Mouse (Mus musculus) midbrain, embryonic 10.5 days (tissue): ENCODE results near the gene Irs1. TPM values are rescaled to one million over a fixed set of nuclear protein-coding genes. Genes with fewer than 3 reads are reported as not detected.

ENCODE experiments used
- DNase-seq: peaks from one replicate; pipeline ENCODE4 v3.0.0-alpha.2; 2017; ENCODE audit warnings: low spot score
- H3K27ac ChIP-seq: fragments of 300-500 bp; sonication (generic); replicated peaks from 2 replicates; pipeline ENCODE4 v1.5.1; 2016; ENCODE audit warnings: mild to moderate bottlenecking
- H3K27me3 ChIP-seq: fragments of 300-500 bp; sonication (generic); 2 replicates; pipeline ENCODE4 v1.6.1; 2016; ENCODE audit warnings: low read depth, mild to moderate bottlenecking; ENCODE audit not compliant: poor library complexity, severe bottlenecking
- H3K36me3 ChIP-seq: fragments of 300-500 bp; sonication (generic); 2 replicates; pipeline ENCODE4 v1.6.1; 2016; ENCODE audit warnings: mild to moderate bottlenecking, moderate library complexity
- H3K4me1 ChIP-seq: fragments of 300-500 bp; sonication (generic); 2 replicates; pipeline ENCODE4 v1.6.1; 2016
- H3K4me3 ChIP-seq: fragments of 300-500 bp; sonication (generic); 2 replicates; pipeline ENCODE4 v1.5.1; 2016; ENCODE audit warnings: mild to moderate bottlenecking, moderate library complexity
- H3K9me3 ChIP-seq: fragments of 300-500 bp; sonication (generic); replicated peaks from 2 replicates; pipeline ENCODE4 v1.6.1; 2016; ENCODE audit warnings: mild to moderate bottlenecking
- WGBS: fragments of 180-500 bp; shearing (Covaris S2); methylation state at CpG from one replicate; pipeline ENCODE4 v1.1.7; 2016; 5-methylcytosine and 5-hydroxymethylcytosine counted together
- polyA plus RNA-seq: library from polyadenylated mRNA; unstranded; fragments of >200 nt; fragmentation: Nextera tagmentation; extraction: Ambion mirVana; gene quantifications from 2 replicates; pipeline ENCODE4 v1.2.1, GENCODE M21; 2016

Gene Irs1
- polyA plus RNA-seq = 7.3 and 8.4 TPM in 2 replicates

DNA sequence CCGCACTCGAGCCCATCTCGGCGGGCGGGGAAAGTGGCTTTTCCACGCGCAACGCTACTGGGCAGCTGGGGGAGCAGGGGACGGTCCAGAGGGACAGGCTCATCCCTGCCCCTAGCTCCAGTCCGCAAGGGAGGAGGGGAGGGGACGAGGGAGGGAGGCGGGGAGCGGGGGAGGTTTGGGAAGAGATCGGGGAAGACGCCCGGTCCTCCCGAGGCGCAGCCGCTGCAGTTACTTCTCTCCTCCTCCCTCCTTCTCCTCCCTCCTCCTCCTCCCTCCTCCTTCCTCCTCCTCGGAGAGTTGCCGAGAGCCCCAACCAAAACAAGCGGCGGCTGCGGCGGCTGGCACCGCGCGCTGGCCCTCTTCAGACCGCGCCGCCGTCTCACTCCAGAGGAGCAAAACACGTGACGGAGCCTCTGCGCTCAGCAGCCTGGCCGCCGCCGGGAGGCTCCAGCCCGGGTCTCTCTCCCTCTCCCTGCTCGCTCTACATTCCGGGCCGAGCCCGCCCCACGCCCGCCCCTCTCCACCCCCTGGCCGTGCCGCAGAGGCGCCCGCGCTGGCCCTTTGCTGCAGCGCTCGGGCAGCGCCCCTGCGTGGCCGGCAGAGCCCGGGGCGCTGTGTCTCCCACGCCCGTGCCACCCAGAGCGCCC lies at the start of gene Irs1:
TSS of gene Irs1 (minus strand) at position 266 of the 647 bp plus-strand sequence.
- H3K9me3 ChIP-seq = peaks cover 16% of the 10 kb centered on the region
- peaks cover 60% of the 10 kb centered on the region for H3K4me1 ChIP-seq
- peak; percentile 92 for DNase-seq
- peaks cover 23% of the 10 kb centered on the region for H3K27me3 ChIP-seq
- peak within 1 kb of the TSS; percentile 81 for H3K4me3 ChIP-seq
- under 1% methylated on average over 59 of the region's 60 CpGs for WGBS
- H3K36me3 ChIP-seq = peaks cover 28% of the 10 kb centered on the region
- H3K27ac ChIP-seq = peak within 1 kb of the TSS; percentile 96

- no peak overlapping the region for H3K4me3 ChIP-seq
- H3K27ac ChIP-seq = no peak overlapping the region
- peaks cover 17% of the 10 kb centered on the region for H3K4me1 ChIP-seq
- no peaks in the 10 kb centered on the region for H3K27me3 ChIP-seq
- H3K9me3 ChIP-seq = no peaks in the 10 kb centered on the region
- WGBS = 94% methylated on average over 3 of the region's 3 CpGs
- H3K36me3 ChIP-seq = no peaks in the 10 kb centered on the region
- no peak for DNase-seq
Observed at GRCm38 (mm10) chr1:82334506-82334905, 43.3 kb upstream of the Irs1 start.

- DNase-seq = no peak
- H3K27me3 ChIP-seq = no peaks in the 10 kb centered on the region
- H3K9me3 ChIP-seq = no peaks in the 10 kb centered on the region
- H3K4me1 ChIP-seq = peaks cover 11% of the 10 kb centered on the region
- H3K27ac ChIP-seq = no peak overlapping the region
- H3K4me3 ChIP-seq = no peak overlapping the region
- no peaks in the 10 kb centered on the region for H3K36me3 ChIP-seq
Observed at GRCm38 (mm10) chr1:82329954-82330247, 38.7 kb upstream of the Irs1 start.

GRCm38 (mm10) chr1:82329237-82329953 lies 38.2 kb upstream of the Irs1 start:
- peaks cover 13% of the 10 kb centered on the region for H3K4me1 ChIP-seq
- no peaks in the 10 kb centered on the region for H3K9me3 ChIP-seq
- DNase-seq = no peak
- no peaks in the 10 kb centered on the region for H3K36me3 ChIP-seq
- no peak overlapping the region for H3K4me3 ChIP-seq
- H3K27ac ChIP-seq = no peak overlapping the region
- H3K27me3 ChIP-seq = no peaks in the 10 kb centered on the region
- 74% methylated on average over 4 of the region's 4 CpGs for WGBS

DNA sequence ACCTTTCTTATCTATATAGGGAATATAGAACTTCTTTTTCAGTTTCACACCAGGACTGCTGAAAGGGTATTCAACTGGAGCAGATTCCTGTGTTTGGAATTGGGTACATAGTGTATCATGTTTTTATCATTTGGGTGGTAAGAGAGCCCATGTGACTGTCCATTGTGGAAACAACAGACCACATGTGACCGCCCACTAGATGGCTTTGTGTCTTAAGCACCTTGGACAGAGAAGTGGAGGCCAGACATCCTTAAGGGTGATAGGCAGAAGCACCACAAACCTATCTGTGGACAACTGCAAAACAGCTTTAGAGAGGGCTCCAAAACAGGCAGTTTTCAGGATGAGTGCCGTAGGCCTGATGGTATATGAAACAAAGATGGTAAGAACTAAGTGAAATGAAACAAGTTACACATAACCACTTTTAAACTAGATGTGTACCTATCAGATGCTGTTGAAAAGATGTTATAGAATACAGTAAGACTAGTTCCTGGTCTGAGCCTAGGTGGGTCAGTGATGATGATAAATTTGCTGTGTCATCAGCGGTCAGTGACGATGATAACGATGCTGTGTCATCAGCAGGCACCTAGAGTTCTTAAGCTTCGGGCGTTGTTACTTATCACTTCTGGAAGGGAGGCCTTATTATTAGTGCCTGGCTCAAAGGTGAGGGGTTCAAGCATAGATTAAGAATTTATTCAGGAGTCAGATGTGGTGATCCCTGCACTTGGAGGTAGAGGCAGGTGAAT lies 37.0 kb upstream of the Irs1 start:
- Histone ChIP-seq H3K27me3 (no peaks in the 10 kb centered on the region), H3K9me3 (no peaks in the 10 kb centered on the region), H3K27ac (no peak overlapping the region), H3K4me1 (peaks cover 21% of the 10 kb centered on the region), H3K36me3 (no peaks in the 10 kb centered on the region), H3K4me3 (no peak overlapping the region)
- no peak for DNase-seq
- WGBS = 94% methylated on average over 7 of the region's 7 CpGs

DNA sequence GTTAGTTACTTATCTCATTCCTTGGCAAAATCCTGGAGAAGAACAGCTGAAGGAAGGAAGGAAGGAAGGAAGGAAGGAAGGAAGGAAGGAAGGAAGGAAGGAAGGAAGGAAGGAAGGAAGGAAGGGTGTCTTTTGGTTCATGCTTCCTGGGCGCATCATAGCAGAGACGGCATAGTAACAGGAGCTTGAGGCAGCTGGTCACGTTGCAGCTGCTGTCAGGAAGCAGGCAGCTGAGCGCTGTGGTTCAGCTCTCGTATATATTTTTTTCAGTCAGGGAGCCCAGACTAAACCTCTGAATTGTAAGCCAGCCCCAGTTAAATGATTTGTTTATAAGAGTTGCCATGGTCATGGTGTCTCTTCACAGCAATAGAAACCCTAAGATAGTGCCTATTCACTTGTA lies 34.9 kb upstream of the Irs1 start:
- H3K27me3 ChIP-seq = no peaks in the 10 kb centered on the region
- DNase-seq = no peak
- no peaks in the 10 kb centered on the region for H3K36me3 ChIP-seq
- no peak overlapping the region for H3K27ac ChIP-seq
- no peak overlapping the region for H3K4me3 ChIP-seq
- no peaks in the 10 kb centered on the region for H3K9me3 ChIP-seq
- H3K4me1 ChIP-seq = peaks cover 27% of the 10 kb centered on the region
- WGBS = 91% methylated on average over 5 of the region's 5 CpGs

GRCm38 (mm10) chr1:82324131-82324785 lies 33.0 kb upstream of the Irs1 start:
- Histone ChIP-seq H3K4me1 (peaks cover 30% of the 10 kb centered on the region), H3K27ac (no peak overlapping the region), H3K4me3 (no peak overlapping the region), H3K9me3 (no peaks in the 10 kb centered on the region), H3K36me3 (no peaks in the 10 kb centered on the region), H3K27me3 (no peaks in the 10 kb centered on the region)
- no peak for DNase-seq
- 59% methylated on average over 4 of the region's 4 CpGs for WGBS

- 73% methylated on average over 1 of the region's 1 CpGs for WGBS
- Histone ChIP-seq H3K4me3 (no peak overlapping the region), H3K36me3 (no peaks in the 10 kb centered on the region), H3K27me3 (no peaks in the 10 kb centered on the region), H3K27ac (no peak overlapping the region), H3K4me1 (peaks cover 41% of the 10 kb centered on the region), H3K9me3 (no peaks in the 10 kb centered on the region)
- DNase-seq = no peak
Observed at GRCm38 (mm10) chr1:82321441-82321840, 30.2 kb upstream of the Irs1 start.

DNA sequence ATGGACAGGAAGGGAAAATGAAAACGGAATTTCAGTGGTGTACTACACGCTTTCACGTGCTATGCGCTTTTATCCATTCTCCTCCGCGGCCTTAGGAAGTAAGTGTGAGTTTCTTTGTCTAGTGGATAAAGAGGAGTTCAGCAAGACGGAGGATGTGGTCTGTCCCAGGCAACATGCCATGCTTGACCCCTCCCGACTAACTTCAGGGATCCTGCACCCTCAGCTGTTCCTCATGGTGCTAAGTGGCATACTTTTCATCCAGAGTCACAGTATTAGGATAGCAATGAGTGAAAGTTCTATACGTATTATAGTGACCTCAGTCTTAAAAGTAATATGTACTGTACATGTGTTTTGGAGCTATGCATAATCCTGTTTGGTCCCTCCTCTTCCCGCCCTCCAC lies 29.6 kb upstream of the Irs1 start:
- Histone ChIP-seq H3K4me3 (no peak overlapping the region), H3K4me1 (peaks cover 45% of the 10 kb centered on the region), H3K36me3 (no peaks in the 10 kb centered on the region), H3K9me3 (no peaks in the 10 kb centered on the region), H3K27me3 (no peaks in the 10 kb centered on the region), H3K27ac (peak overlapping the region; percentile 33)
- no peak for DNase-seq
- WGBS = 77% methylated on average over 10 of the region's 10 CpGs

GRCm38 (mm10) chr1:82320456-82320855 lies 29.2 kb upstream of the Irs1 start:
- Histone ChIP-seq H3K4me1 (peaks cover 48% of the 10 kb centered on the region), H3K4me3 (no peak overlapping the region), H3K27ac (peak overlapping the region; percentile 33), H3K36me3 (no peaks in the 10 kb centered on the region), H3K9me3 (no peaks in the 10 kb centered on the region), H3K27me3 (no peaks in the 10 kb centered on the region)
- WGBS = 81% methylated on average over 6 of the region's 6 CpGs
- no peak for DNase-seq

GRCm38 (mm10) chr1:82316746-82317126 lies 25.5 kb upstream of the Irs1 start:
- H3K27ac ChIP-seq = peak overlapping the region; percentile 97
- H3K36me3 ChIP-seq = no peaks in the 10 kb centered on the region
- H3K9me3 ChIP-seq = no peaks in the 10 kb centered on the region
- H3K27me3 ChIP-seq = peaks cover 11% of the 10 kb centered on the region; the same call in 1 of the 2 replicates
- under 1% methylated on average over 26 of the region's 26 CpGs for WGBS
- no peak for DNase-seq
- H3K4me3 ChIP-seq = peak overlapping the region; percentile 89
- peaks cover 38% of the 10 kb centered on the region for H3K4me1 ChIP-seq

GRCm38 (mm10) chr1:82316111-82316745 lies 25.0 kb upstream of the Irs1 start, which contains the start of gene Rhbdd1:
Rhbdd1 (plus strand) TSS chr1:82316452.
- DNase-seq = peak; percentile 98
- Histone ChIP-seq H3K4me1 (peaks cover 33% of the 10 kb centered on the region), H3K9me3 (no peaks in the 10 kb centered on the region), H3K36me3 (no peaks in the 10 kb centered on the region), H3K4me3 (peak within 1 kb of the TSS; percentile 89), H3K27me3 (peaks cover 13% of the 10 kb centered on the region; the same call in 1 of the 2 replicates), H3K27ac (peak within 1 kb of the TSS; percentile 97)
- 6% methylated on average over 47 of the region's 47 CpGs for WGBS
